Mouse (Mus musculus) forebrain, embryonic 13.5 days (tissue): ENCODE measurements around the gene Srgap3. TPM values are rescaled to one million over a fixed set of nuclear protein-coding genes. Genes with fewer than 3 reads are reported as not detected.

Experiments used
- ATAC-seq: fragments of 200-750 bp; cut with Nextera tagmentation; 2 replicates; pipeline ENCODE4 v1.8.0; 2017
- H3K27ac ChIP-seq: fragments of 300-500 bp; sonication (generic); 2 replicates; pipeline ENCODE4 v1.5.1; 2015; ENCODE audit warnings: inconsistent platforms, mild to moderate bottlenecking, moderate library complexity
- H3K27me3 ChIP-seq: fragments of 300-500 bp; sonication (generic); 2 replicates; pipeline ENCODE4 v1.6.1; 2015; ENCODE audit warnings: mild to moderate bottlenecking, inconsistent platforms
- H3K36me3 ChIP-seq: fragments of 300-500 bp; sonication (generic); 2 replicates; pipeline ENCODE4 v1.6.1; 2015; ENCODE audit warnings: mild to moderate bottlenecking, inconsistent platforms; ENCODE audit not compliant: poor library complexity, severe bottlenecking
- H3K4me1 ChIP-seq: fragments of 300-500 bp; sonication (generic); 2 replicates; pipeline ENCODE4 v1.6.1; 2015; ENCODE audit warnings: inconsistent platforms
- H3K4me2 ChIP-seq: fragments of 300-500 bp; sonication (generic); 2 replicates; pipeline ENCODE4 v1.6.1; 2015; ENCODE audit warnings: inconsistent platforms, mild to moderate bottlenecking, moderate library complexity
- H3K4me3 ChIP-seq: fragments of 300-500 bp; sonication (generic); 2 replicates; pipeline ENCODE4 v1.5.1; 2015; ENCODE audit warnings: mild to moderate bottlenecking, inconsistent platforms
- H3K9ac ChIP-seq: fragments of 300-500 bp; sonication (generic); 2 replicates; pipeline ENCODE4 v1.6.1; 2015; ENCODE audit warnings: mild to moderate bottlenecking, inconsistent platforms
- H3K9me3 ChIP-seq: fragments of 300-500 bp; sonication (generic); replicated peaks from 2 replicates; pipeline ENCODE4 v1.6.1; 2016; ENCODE audit warnings: inconsistent platforms
- WGBS: fragments of 180-500 bp; shearing (Covaris S2); methylation state at CpG from one replicate; pipeline ENCODE4 v1.1.7; 2015; 5-methylcytosine and 5-hydroxymethylcytosine counted together
- polyA plus RNA-seq: library from polyadenylated mRNA; unstranded; fragments of >200 nt; fragmentation: Nextera tagmentation; extraction: Ambion mirVana; gene quantifications from 2 replicates; pipeline ENCODE4 v1.2.1, GENCODE M21; 2015

Srgap3 gene
- polyA plus RNA-seq, 1 experiment from 2014 or later: 30.1 TPM

GRCm38 (mm10) chr6:112946021-112946811 is 850 bp downstream of the Srgap3 start:
- Histone ChIP-seq H3K4me3 (peak overlapping the region; percentile 92), H3K27ac (peak overlapping the region; percentile 96), H3K4me2 (peak overlapping the region; percentile 82), H3K4me1 (peaks cover 50% of the 10 kb centered on the region), H3K36me3 (peaks cover 19% of the 10 kb centered on the region), H3K9me3 (no peaks in the 10 kb centered on the region), H3K27me3 (no peaks in the 10 kb centered on the region), H3K9ac (peak overlapping the region; percentile 92)
- WGBS: under 1% methylated on average over 12 of the region's 12 CpGs
- ATAC-seq: 0 out of 2 replicates have a peak, but pooled peaks have one; percentile 0

DNA sequence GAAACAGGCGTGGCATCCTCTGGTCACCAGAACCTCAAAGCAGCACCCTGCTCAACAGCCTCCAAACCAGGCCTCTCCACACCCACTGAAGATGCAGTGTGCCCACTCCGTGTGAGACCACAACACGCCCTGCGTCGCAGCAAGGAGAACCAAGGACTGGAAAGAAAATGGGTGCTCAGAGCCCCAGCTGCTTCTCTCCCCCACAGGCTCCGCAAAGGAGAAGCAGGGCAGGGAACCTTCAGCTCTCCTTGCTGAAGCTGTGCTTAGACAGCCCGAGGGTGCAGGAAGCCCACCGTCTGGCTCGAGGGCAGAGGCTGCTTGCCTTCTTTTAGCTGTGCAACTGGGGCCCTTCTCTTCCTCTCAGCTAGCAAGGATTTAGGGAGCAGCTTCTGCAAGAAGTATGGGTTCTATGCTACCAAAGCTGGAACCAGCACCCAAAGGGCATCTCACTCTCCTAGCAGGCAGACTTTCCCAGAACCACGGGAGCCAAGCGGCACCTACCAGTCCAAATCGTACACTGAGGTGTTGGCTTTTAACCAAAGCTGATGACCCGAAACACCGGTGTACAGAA is 1.8 kb downstream of the Srgap3 start:
- ATAC-seq: peak; percentile 28

GRCm38 (mm10) chr6:112943596-112944245 is 3.3 kb downstream of the Srgap3 start:
- 44% methylated on average over 9 of the region's 9 CpGs for WGBS
- Histone ChIP-seq H3K27me3 (no peaks in the 10 kb centered on the region), H3K9ac (peak overlapping the region; percentile 92), H3K4me2 (peak overlapping the region; percentile 82), H3K27ac (peak overlapping the region; percentile 76), H3K4me3 (peak overlapping the region; percentile 92), H3K4me1 (peaks cover 62% of the 10 kb centered on the region), H3K36me3 (peaks cover 43% of the 10 kb centered on the region), H3K9me3 (no peaks in the 10 kb centered on the region)
- peak; percentile 22 for ATAC-seq

More for the DNA sequence above, 1.8 kb downstream of the Srgap3 start:
- H3K27me3 ChIP-seq: no peaks in the 10 kb centered on the region
- under 1% methylated on average over 14 of the region's 14 CpGs for WGBS
- H3K4me2 ChIP-seq: peak overlapping the region; percentile 82
- no peaks in the 10 kb centered on the region for H3K9me3 ChIP-seq
- peaks cover 56% of the 10 kb centered on the region for H3K4me1 ChIP-seq
- peak overlapping the region; percentile 92 for H3K9ac ChIP-seq
- H3K36me3 ChIP-seq: peaks cover 29% of the 10 kb centered on the region
- peak overlapping the region; percentile 92 for H3K4me3 ChIP-seq
- H3K27ac ChIP-seq: peak overlapping the region; percentile 96

DNA sequence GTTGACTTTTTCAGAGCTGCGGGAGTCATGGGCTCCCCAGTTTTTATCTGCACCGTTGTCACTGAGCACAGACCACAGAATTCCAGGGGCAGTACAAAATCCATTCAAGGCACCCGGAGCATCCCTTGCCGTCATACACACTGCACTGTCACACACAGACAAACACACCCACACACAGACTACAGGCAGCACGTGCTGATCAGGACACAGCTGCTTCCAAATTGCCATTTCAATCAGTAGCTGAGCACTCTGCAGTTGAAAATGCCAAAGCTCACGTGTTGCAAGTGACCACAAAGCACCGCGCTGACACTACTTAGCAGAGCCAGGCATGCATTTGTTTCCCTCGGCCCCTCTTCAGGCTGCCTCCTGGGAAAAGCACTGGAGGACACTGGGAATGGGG is 7.8 kb downstream of the Srgap3 start:
- peaks cover 49% of the 10 kb centered on the region for H3K36me3 ChIP-seq
- WGBS: 89% methylated on average over 9 of the region's 9 CpGs
- peaks cover 41% of the 10 kb centered on the region for H3K4me1 ChIP-seq
- H3K9me3 ChIP-seq: no peaks in the 10 kb centered on the region
- no peak overlapping the region for H3K4me3 ChIP-seq
- H3K9ac ChIP-seq: no peak overlapping the region
- no peak overlapping the region for H3K4me2 ChIP-seq
- H3K27me3 ChIP-seq: no peaks in the 10 kb centered on the region
- no peak for ATAC-seq
- no peak overlapping the region for H3K27ac ChIP-seq

DNA sequence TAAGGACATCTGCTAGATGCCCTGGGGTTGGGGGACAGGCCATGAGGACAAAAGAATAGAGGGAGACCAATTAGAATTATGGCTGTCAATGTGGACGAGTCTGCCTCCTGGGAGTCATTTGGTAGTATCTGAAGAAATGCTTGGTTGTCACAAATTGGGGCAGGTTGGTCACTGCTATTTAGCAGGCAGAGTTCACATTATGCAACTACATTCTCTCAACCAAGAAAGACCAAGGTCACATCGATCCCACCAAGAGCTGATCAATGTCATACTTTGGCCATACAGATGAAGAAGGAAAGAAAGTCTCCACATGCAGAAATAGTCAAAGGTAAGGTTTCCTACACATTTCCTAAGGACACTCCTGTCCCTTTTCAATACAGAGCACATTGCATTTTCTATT is 9.3 kb downstream of the Srgap3 start:
- ATAC-seq: no peak
- Histone ChIP-seq H3K4me1 (peaks cover 35% of the 10 kb centered on the region), H3K27ac (no peak overlapping the region), H3K4me3 (no peak overlapping the region), H3K9ac (no peak overlapping the region), H3K4me2 (no peak overlapping the region), H3K36me3 (peaks cover 49% of the 10 kb centered on the region), H3K27me3 (no peaks in the 10 kb centered on the region), H3K9me3 (no peaks in the 10 kb centered on the region)
- WGBS: 86% methylated on average over 2 of the region's 2 CpGs

GRCm38 (mm10) chr6:112934501-112934900 is 12.6 kb downstream of the Srgap3 start:
- no peaks in the 10 kb centered on the region for H3K27me3 ChIP-seq
- H3K36me3 ChIP-seq: peaks cover 17% of the 10 kb centered on the region
- no peak overlapping the region for H3K4me3 ChIP-seq
- no peak overlapping the region for H3K4me2 ChIP-seq
- no peaks in the 10 kb centered on the region for H3K9me3 ChIP-seq
- no peak for ATAC-seq
- WGBS: 85% methylated on average over 1 of the region's 1 CpGs
- peaks cover 47% of the 10 kb centered on the region for H3K4me1 ChIP-seq
- no peak overlapping the region for H3K27ac ChIP-seq
- H3K9ac ChIP-seq: no peak overlapping the region

DNA sequence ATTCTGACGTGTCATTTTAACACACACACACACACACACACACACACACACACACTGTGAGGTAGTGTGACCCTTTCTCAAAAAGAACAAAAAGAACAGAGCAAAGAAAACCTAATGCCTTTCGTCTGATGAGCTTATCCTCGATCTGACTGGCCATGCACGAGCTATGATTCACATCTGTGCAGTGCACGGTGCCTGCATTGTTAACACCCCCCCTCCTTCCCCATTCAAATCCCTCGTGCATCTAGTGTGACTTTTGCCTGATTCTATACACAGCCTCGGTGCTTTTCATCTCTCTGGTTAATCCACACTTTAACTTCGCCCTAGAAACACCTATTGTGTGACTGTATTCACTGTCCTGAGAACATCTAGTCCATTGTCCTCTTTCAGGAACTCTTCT is 14.5 kb downstream of the Srgap3 start:
- peaks cover 60% of the 10 kb centered on the region for H3K4me1 ChIP-seq

GRCm38 (mm10) chr6:112930011-112930451 is 17.0 kb downstream of the Srgap3 start:
- H3K4me2 ChIP-seq: peak overlapping the region; percentile 54
- peak; percentile 82 for ATAC-seq
- no peaks in the 10 kb centered on the region for H3K9me3 ChIP-seq
- 6% methylated on average over 5 of the region's 5 CpGs for WGBS
- peak overlapping the region; percentile 22; the same call in 1 of the 2 replicates for H3K4me3 ChIP-seq
- H3K36me3 ChIP-seq: peaks cover 7% of the 10 kb centered on the region
- no peaks in the 10 kb centered on the region for H3K27me3 ChIP-seq
- H3K9ac ChIP-seq: peak overlapping the region; percentile 47
- H3K4me1 ChIP-seq: peaks cover 86% of the 10 kb centered on the region
- peak overlapping the region; percentile 89 for H3K27ac ChIP-seq

More for the DNA sequence above, 14.5 kb downstream of the Srgap3 start:
- Histone ChIP-seq H3K36me3 (peaks cover 5% of the 10 kb centered on the region), H3K9ac (peak overlapping the region; percentile 26; the same call in 1 of the 2 replicates), H3K27ac (0 out of 2 replicates have a peak overlapping the region, but pooled peaks have one; percentile 7), H3K9me3 (no peaks in the 10 kb centered on the region), H3K27me3 (no peaks in the 10 kb centered on the region), H3K4me3 (no peak overlapping the region), H3K4me2 (no peak overlapping the region)
- 7% methylated on average over 8 of the region's 8 CpGs for WGBS
- no peak for ATAC-seq

DNA sequence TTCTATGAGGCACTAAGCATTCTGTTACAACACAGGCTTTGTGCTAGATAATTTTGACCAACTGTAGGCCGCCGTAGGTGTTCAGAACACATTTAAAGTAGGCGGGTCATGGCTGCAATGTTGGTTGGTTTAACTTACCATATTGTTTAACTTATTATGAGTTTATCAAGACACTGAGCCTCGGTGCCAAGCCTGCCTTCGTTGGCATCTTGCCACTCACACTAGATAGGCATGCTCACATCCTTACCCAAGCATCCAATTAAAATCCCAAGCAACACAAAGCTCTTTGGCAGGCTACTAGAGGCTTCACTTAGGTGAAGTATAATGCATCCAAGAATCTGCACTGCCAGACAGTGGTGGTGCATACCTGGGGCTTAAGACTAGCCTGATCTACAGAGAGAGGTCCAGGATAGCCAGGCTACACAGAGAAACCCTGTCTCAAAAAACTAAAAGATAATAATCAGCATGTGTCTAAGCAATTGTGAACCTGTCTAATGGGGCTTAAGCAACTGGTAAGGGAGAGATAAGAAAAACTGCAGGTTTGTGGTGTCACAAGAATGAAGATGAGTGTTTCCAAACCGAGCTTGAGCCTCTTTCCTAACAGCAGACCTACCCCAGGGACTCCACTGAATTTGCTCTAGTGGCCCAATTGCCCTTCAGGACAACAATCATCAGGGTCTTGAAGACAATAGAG is 17.6 kb downstream of the Srgap3 start:
- H3K36me3 ChIP-seq: peaks cover 11% of the 10 kb centered on the region
- peak overlapping the region; percentile 54 for H3K4me2 ChIP-seq
- H3K4me3 ChIP-seq: no peak overlapping the region
- no peaks in the 10 kb centered on the region for H3K9me3 ChIP-seq
- peak overlapping the region; percentile 89 for H3K27ac ChIP-seq
- 52% methylated on average over 6 of the region's 6 CpGs for WGBS
- peak overlapping the region; percentile 47 for H3K9ac ChIP-seq
- peak; percentile 48 for ATAC-seq
- H3K27me3 ChIP-seq: no peaks in the 10 kb centered on the region
- peaks cover 92% of the 10 kb centered on the region for H3K4me1 ChIP-seq

GRCm38 (mm10) chr6:112928841-112929240 is 18.2 kb downstream of the Srgap3 start:
- Histone ChIP-seq H3K4me3 (no peak overlapping the region), H3K4me1 (peaks cover 97% of the 10 kb centered on the region), H3K36me3 (peaks cover 6% of the 10 kb centered on the region; the same call in 1 of the 2 replicates), H3K27ac (peak overlapping the region; percentile 89), H3K9me3 (no peaks in the 10 kb centered on the region), H3K4me2 (no peak overlapping the region), H3K27me3 (no peaks in the 10 kb centered on the region), H3K9ac (no peak overlapping the region)
- peak; percentile 2; the same call in 1 of the 2 replicates for ATAC-seq
- 68% methylated on average over 6 of the region's 6 CpGs for WGBS

GRCm38 (mm10) chr6:112927341-112927740 is 19.7 kb downstream of the Srgap3 start:
- Histone ChIP-seq H3K36me3 (peaks cover 17% of the 10 kb centered on the region), H3K27me3 (no peaks in the 10 kb centered on the region), H3K4me2 (no peak overlapping the region; the same call in 1 of the 2 replicates), H3K9me3 (0 out of 2 replicates have a peak, but pooled peaks cover 2% of the 10 kb centered on the region), H3K27ac (peak overlapping the region; percentile 37; the same call in 1 of the 2 replicates), H3K9ac (no peak overlapping the region), H3K4me3 (no peak overlapping the region), H3K4me1 (peaks cover 83% of the 10 kb centered on the region)
- 23% methylated on average over 5 of the region's 5 CpGs for WGBS
- no peak for ATAC-seq
